Mouse (Mus musculus) hindbrain, embryonic 15.5 days (tissue): Measurements from ENCODE around the gene Picalm. TPM values are rescaled to one million over a fixed set of nuclear protein-coding genes. Genes with fewer than 3 reads are reported as not detected.

Experiments
- ATAC-seq: fragments of 200-750 bp; cut with Nextera tagmentation; 2 replicates; pipeline ENCODE4 v1.8.0; 2017; ENCODE audit warnings: low read depth, moderate number of reproducible peaks, moderate TSS enrichment; ENCODE audit not compliant: low FRiP score
- H3K27ac ChIP-seq: fragments of 300-500 bp; sonication (generic); replicated peaks from 2 replicates; pipeline ENCODE4 v1.5.1; 2015; ENCODE audit warnings: mild to moderate bottlenecking, inconsistent platforms
- H3K27me3 ChIP-seq: fragments of 300-500 bp; sonication (generic); 2 replicates; pipeline ENCODE4 v1.6.1; 2015; ENCODE audit warnings: control low read depth, inconsistent platforms
- H3K36me3 ChIP-seq: fragments of 300-500 bp; sonication (generic); 2 replicates; pipeline ENCODE4 v1.6.1; 2015; ENCODE audit warnings: control low read depth, inconsistent platforms
- H3K4me1 ChIP-seq: fragments of 300-500 bp; sonication (generic); replicated peaks from 2 replicates; pipeline ENCODE4 v1.6.1; 2015; ENCODE audit warnings: control low read depth, inconsistent platforms
- H3K4me2 ChIP-seq: fragments of 300-500 bp; sonication (generic); 2 replicates; pipeline ENCODE4 v1.6.1; 2015; ENCODE audit warnings: moderate library complexity, mild to moderate bottlenecking, inconsistent platforms
- H3K4me3 ChIP-seq: fragments of 300-500 bp; sonication (generic); 2 replicates; pipeline ENCODE4 v1.5.1; 2015; ENCODE audit warnings: mild to moderate bottlenecking, inconsistent platforms
- H3K9ac ChIP-seq: fragments of 300-500 bp; sonication (generic); 2 replicates; pipeline ENCODE4 v1.6.1; 2015; ENCODE audit warnings: inconsistent platforms
- H3K9me3 ChIP-seq: fragments of 300-500 bp; sonication (generic); 2 replicates; pipeline ENCODE4 v1.6.1; 2016; ENCODE audit warnings: control low read depth, inconsistent platforms
- WGBS: fragments of 180-500 bp; shearing (Covaris S2); methylation state at CpG from one replicate; pipeline ENCODE4 v1.1.7; 2015; 5-methylcytosine and 5-hydroxymethylcytosine counted together
- polyA plus RNA-seq: library from polyadenylated mRNA; unstranded; fragments of >200 nt; fragmentation: Nextera tagmentation; extraction: Ambion mirVana; gene quantifications from 2 replicates; pipeline ENCODE4 v1.2.1, GENCODE M21; 2015

The Picalm gene
- 34.2 and 37.4 TPM in 2 replicates for polyA plus RNA-seq

- peaks cover 21% of the 10 kb centered on the region for H3K4me1 ChIP-seq
- H3K27ac ChIP-seq = peak within 1 kb of the TSS; percentile 92
- H3K36me3 ChIP-seq = no peaks in the 10 kb centered on the region
- ATAC-seq = peak; percentile 95
- peak within 1 kb of the TSS; percentile 94 for H3K9ac ChIP-seq
- peak within 1 kb of the TSS; percentile 75 for H3K4me3 ChIP-seq
- peak within 1 kb of the TSS; percentile 89 for H3K4me2 ChIP-seq
- H3K27me3 ChIP-seq = no peaks in the 10 kb centered on the region
- 0% methylated on average over 55 of the region's 72 CpGs for WGBS
- H3K9me3 ChIP-seq = no peaks in the 10 kb centered on the region
These were observed at the start of gene Picalm for GRCm38 (mm10) chr7:90129732-90130392. Picalm (plus strand) TSS chr7:90130213.

GRCm38 (mm10) chr7:90083799-90084198, 46.2 kb upstream of the Picalm start:
- Histone ChIP-seq H3K4me2 (no peak overlapping the region), H3K4me1 (no peaks in the 10 kb centered on the region), H3K9ac (no peak overlapping the region), H3K27ac (no peak overlapping the region), H3K9me3 (no peaks in the 10 kb centered on the region), H3K4me3 (no peak overlapping the region), H3K36me3 (no peaks in the 10 kb centered on the region), H3K27me3 (no peaks in the 10 kb centered on the region)
- WGBS = 80% methylated on average over 7 of the region's 7 CpGs
- no peak for ATAC-seq

- no peak for ATAC-seq
- H3K4me2 ChIP-seq = no peak overlapping the region
- H3K4me1 ChIP-seq = no peaks in the 10 kb centered on the region
- no peak overlapping the region for H3K27ac ChIP-seq
- no peak overlapping the region for H3K4me3 ChIP-seq
- no peaks in the 10 kb centered on the region for H3K27me3 ChIP-seq
- H3K9me3 ChIP-seq = no peaks in the 10 kb centered on the region
- H3K36me3 ChIP-seq = no peaks in the 10 kb centered on the region
- H3K9ac ChIP-seq = no peak overlapping the region
These were observed 45.5 kb upstream of the Picalm start for GRCm38 (mm10) chr7:90084531-90084930.

GRCm38 (mm10) chr7:90085713-90086112, 44.3 kb upstream of the Picalm start:
- Histone ChIP-seq H3K4me1 (no peaks in the 10 kb centered on the region), H3K4me2 (no peak overlapping the region), H3K36me3 (no peaks in the 10 kb centered on the region), H3K9ac (no peak overlapping the region), H3K27ac (no peak overlapping the region), H3K9me3 (no peaks in the 10 kb centered on the region), H3K27me3 (no peaks in the 10 kb centered on the region), H3K4me3 (no peak overlapping the region)
- WGBS = 53% methylated on average over 1 of the region's 1 CpGs
- no peak for ATAC-seq

- no peaks in the 10 kb centered on the region for H3K4me1 ChIP-seq
- no peak overlapping the region for H3K27ac ChIP-seq
- H3K9ac ChIP-seq = no peak overlapping the region
- H3K36me3 ChIP-seq = no peaks in the 10 kb centered on the region
- no peak for ATAC-seq
- no peaks in the 10 kb centered on the region for H3K9me3 ChIP-seq
- no peak overlapping the region for H3K4me3 ChIP-seq
- no peaks in the 10 kb centered on the region for H3K27me3 ChIP-seq
- no peak overlapping the region for H3K4me2 ChIP-seq
These were observed 43.2 kb upstream of the Picalm start for GRCm38 (mm10) chr7:90086821-90087220.

- Histone ChIP-seq H3K27me3 (no peaks in the 10 kb centered on the region), H3K4me1 (no peaks in the 10 kb centered on the region), H3K4me3 (no peak overlapping the region), H3K36me3 (no peaks in the 10 kb centered on the region), H3K9me3 (no peaks in the 10 kb centered on the region), H3K27ac (no peak overlapping the region), H3K9ac (no peak overlapping the region), H3K4me2 (no peak overlapping the region)
- WGBS = 77% methylated on average over 4 of the region's 4 CpGs
- ATAC-seq = no peak
These were observed 39.0 kb upstream of the Picalm start for GRCm38 (mm10) chr7:90090996-90091395.

- H3K4me3 ChIP-seq = no peak overlapping the region
- H3K4me2 ChIP-seq = no peak overlapping the region
- 46% methylated on average over 2 of the region's 2 CpGs for WGBS
- H3K27me3 ChIP-seq = no peaks in the 10 kb centered on the region
- no peaks in the 10 kb centered on the region for H3K4me1 ChIP-seq
- H3K9ac ChIP-seq = no peak overlapping the region
- no peaks in the 10 kb centered on the region for H3K36me3 ChIP-seq
- no peak for ATAC-seq
- no peaks in the 10 kb centered on the region for H3K9me3 ChIP-seq
- H3K27ac ChIP-seq = no peak overlapping the region
These were observed 38.3 kb upstream of the Picalm start for GRCm38 (mm10) chr7:90091756-90092155.

- no peak overlapping the region for H3K9ac ChIP-seq
- 86% methylated on average over 8 of the region's 8 CpGs for WGBS
- H3K4me3 ChIP-seq = no peak overlapping the region
- H3K9me3 ChIP-seq = no peaks in the 10 kb centered on the region
- no peaks in the 10 kb centered on the region for H3K36me3 ChIP-seq
- H3K27ac ChIP-seq = no peak overlapping the region
- no peaks in the 10 kb centered on the region for H3K27me3 ChIP-seq
- no peak overlapping the region for H3K4me2 ChIP-seq
- H3K4me1 ChIP-seq = no peaks in the 10 kb centered on the region
- ATAC-seq = no peak
These were observed 37.3 kb upstream of the Picalm start for GRCm38 (mm10) chr7:90092452-90093450.

GRCm38 (mm10) chr7:90095097-90095496, 34.9 kb upstream of the Picalm start:
- Histone ChIP-seq H3K4me1 (peaks cover 8% of the 10 kb centered on the region; the same call in 1 of the 2 replicates), H3K27me3 (no peaks in the 10 kb centered on the region), H3K27ac (no peak overlapping the region), H3K36me3 (no peaks in the 10 kb centered on the region), H3K4me2 (no peak overlapping the region), H3K4me3 (no peak overlapping the region), H3K9ac (no peak overlapping the region), H3K9me3 (no peaks in the 10 kb centered on the region)
- WGBS = 88% methylated on average over 5 of the region's 5 CpGs
- ATAC-seq = no peak

GRCm38 (mm10) chr7:90095766-90096372, 34.1 kb upstream of the Picalm start:
- Histone ChIP-seq H3K9me3 (no peaks in the 10 kb centered on the region), H3K27me3 (no peaks in the 10 kb centered on the region), H3K4me2 (no peak overlapping the region), H3K4me1 (peaks cover 8% of the 10 kb centered on the region; the same call in 1 of the 2 replicates), H3K36me3 (no peaks in the 10 kb centered on the region), H3K9ac (no peak overlapping the region), H3K27ac (no peak overlapping the region), H3K4me3 (no peak overlapping the region)
- ATAC-seq = peak; percentile 42; the same call in 1 of the 2 replicates
- WGBS = 70% methylated on average over 6 of the region's 6 CpGs

- WGBS = 76% methylated on average over 2 of the region's 2 CpGs
- no peak overlapping the region for H3K27ac ChIP-seq
These were observed 33.4 kb upstream of the Picalm start for GRCm38 (mm10) chr7:90096609-90097008.

GRCm38 (mm10) chr7:90098253-90098652, 31.8 kb upstream of the Picalm start:
- no peak overlapping the region for H3K4me3 ChIP-seq
- H3K9me3 ChIP-seq = no peaks in the 10 kb centered on the region
- no peaks in the 10 kb centered on the region for H3K36me3 ChIP-seq
- no peak overlapping the region for H3K27ac ChIP-seq
- H3K4me1 ChIP-seq = peaks cover 8% of the 10 kb centered on the region; the same call in 1 of the 2 replicates
- H3K9ac ChIP-seq = no peak overlapping the region
- no peaks in the 10 kb centered on the region for H3K27me3 ChIP-seq
- WGBS = 85% methylated on average over 4 of the region's 4 CpGs
- ATAC-seq = no peak
- H3K4me2 ChIP-seq = no peak overlapping the region

More at GRCm38 (mm10) chr7:90096609-90097008, 33.4 kb upstream of the Picalm start:
- Histone ChIP-seq H3K4me1 (peaks cover 8% of the 10 kb centered on the region; the same call in 1 of the 2 replicates), H3K9me3 (no peaks in the 10 kb centered on the region), H3K27me3 (no peaks in the 10 kb centered on the region), H3K36me3 (no peaks in the 10 kb centered on the region), H3K9ac (no peak overlapping the region), H3K4me3 (no peak overlapping the region), H3K4me2 (no peak overlapping the region)
- no peak for ATAC-seq
